Mouse (Mus musculus): ENCODE measurements around the gene Peli2.
"Not testable (repeated sequence)": the region's sequence is repeated elsewhere in the genome, so short reads cannot be mapped to it uniquely, and the experiment has no call there.

Gene Peli2

GRCm38 (mm10) chr14:48120752-48121528 is at the start of gene Peli2:
Gene Peli2, plus strand, starts transcription at chr14:48120823.
- peak; percentile 74 for ATAC-seq (ENCODE audit: low TSS enrichment)

DNA sequence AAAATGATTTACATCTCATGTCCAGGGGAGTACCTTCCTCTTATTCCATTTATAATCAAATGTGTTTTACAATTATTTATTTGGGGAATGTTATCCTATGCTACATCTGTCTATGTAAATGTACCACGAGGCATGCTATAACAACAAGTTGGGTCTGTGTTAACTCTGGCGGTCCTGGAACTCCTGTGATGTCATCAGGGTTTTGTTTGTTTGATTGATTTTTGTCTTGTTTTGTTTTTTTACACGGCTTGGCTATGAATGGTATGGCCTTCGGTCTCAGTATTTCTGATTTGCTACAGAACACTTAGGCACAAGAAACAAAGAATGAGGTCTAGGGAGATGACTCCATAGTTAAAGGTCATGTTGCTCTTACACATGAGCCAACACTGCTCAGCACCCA is 48.5 kb upstream of the Peli2 start:
- ATAC-seq (ENCODE audit: low TSS enrichment), result no peak

DNA sequence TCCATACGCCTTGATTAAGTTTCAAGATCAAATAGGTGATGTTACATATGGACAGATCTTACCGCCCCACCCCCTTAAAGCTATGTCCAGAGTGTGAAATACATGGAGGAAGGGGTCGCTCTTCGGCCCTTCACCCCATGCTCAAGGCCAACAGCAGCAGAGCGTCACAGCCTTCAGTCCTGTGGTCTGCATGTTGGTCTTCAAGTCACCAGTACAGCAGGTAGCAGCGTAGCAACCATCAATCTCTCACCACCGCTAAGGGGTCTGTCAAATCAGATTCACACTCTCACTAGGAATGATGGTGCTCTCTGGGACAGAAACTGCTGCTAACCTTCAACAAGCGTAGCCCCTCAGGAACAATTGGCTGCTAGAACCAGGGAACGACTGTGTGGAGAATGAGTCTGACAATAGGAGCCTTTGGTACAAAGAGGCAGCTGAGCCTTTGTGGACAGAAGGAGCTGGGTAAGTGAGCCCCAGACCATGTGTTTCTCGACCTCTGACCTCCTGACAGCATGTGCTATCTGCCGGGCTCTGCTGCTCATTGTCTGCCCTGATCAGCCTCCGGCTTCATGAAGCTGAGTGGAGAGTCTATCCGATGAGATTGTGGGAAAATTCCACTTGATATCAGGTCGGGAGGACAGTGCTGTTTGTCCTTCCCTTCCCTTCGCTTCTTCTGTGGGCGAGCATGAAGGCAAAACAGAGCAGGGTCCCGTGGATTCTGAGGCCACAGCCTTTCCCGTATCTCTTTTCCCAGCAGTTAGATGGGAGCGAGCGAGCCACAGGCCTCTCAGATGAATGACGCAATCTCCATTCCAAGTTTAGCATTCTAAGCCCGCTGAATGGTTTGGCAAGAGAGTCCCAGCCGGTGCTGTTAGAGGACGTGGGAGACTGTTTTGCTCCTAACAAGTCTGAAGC is 47.1 kb upstream of the Peli2 start:
- peak; percentile 99 for ATAC-seq (ENCODE audit: low TSS enrichment)

DNA sequence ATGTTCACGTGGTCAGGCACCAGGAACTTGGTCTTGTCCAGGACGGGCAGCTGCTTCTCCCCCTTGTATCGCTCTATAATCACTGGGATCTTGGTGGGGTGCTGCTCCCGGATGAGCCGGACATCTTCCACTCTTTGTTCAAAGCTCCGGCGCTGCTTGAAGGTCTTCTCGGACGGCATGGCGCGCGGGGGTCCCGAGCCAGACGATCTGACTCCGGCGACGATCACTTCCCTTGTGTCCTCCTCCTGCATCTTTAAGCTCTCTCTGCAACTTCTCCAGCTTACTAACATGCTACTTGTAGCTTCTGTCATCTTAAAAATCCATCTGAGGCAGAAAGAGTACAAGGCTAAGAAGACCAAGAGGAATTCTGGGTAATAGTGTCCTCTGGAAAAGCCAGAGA is 41.0 kb upstream of the Peli2 start:
- ATAC-seq (ENCODE audit: low TSS enrichment), result not testable (repeated sequence)

DNA sequence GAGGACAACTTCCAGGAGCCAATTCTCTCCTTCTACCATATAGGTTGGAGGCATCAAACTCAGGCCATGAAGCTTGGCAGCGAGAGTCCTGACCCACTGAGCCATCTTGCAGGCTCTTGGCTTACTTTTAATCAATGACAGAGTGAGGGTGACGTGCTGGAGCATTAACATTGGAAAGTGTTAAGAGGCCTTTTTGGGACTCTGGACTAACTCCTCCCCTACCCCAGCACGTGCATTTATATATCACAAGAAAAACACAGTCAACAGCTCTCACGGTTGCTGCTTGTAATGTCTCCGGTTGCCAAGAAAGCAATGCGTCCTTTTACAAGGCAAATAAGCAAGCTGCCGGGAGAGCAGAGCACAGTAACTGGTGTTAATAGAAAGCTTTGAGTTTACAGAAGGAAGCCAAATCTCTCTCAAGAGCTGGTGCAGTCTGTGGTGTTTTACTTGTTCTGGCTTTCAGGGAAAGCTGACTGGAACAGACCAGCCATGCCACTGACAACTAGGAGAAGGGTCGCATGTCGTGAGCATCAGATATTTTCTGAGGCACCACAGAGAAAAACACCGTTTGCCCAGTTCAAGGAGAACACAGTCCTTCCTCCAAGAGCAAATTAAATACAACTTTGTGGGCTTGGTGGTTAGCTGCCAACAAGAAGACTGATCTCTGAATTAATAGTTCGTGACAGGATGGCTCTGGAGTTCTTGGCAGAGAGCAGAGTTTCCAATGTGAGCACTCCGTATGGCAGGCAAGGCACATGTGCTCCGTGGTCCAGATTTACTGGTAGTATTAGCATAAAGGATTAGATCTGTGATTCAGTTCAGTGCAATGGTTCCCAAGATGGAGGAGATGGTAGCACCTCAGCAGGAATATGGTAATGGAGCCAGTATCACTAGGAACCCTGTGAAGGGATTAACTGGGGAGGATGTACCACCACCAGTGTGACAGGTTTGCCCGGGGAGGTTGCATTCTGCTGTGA is 36.5 kb upstream of the Peli2 start:
- ATAC-seq (ENCODE audit: low TSS enrichment), result peak; percentile 34; the same call in 1 of the 2 replicates

DNA sequence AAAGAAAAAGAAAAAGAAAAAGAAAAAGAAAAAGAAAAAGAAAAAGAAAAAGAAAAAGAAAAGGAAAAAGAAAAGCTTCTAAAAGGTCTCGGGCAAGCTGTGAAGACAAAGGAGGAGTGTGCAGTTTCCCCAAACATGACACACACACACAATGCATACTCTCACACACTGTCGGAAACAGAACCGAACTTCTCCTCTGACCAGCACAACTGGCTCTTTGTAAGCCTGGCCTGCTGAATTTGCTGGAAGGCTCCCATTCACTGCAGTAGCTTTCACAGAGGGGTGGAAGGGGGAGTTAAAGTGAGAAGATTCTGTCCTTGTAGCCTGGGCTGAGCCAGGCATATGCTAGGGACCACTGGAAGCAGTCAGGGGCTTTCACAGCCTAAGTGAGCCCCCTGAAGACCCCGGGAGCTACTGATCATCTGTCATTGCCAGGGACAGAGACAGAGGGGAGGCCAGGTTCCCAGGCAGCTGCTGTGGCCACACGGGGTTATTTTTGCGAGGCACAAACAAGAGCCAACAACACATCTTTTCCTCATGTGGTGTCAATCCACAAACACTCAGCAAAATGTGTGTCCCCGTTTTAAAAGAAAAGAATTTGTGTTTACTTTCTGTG is 33.8 kb upstream of the Peli2 start:
- ATAC-seq (ENCODE audit: low TSS enrichment), result peak; percentile 51

DNA sequence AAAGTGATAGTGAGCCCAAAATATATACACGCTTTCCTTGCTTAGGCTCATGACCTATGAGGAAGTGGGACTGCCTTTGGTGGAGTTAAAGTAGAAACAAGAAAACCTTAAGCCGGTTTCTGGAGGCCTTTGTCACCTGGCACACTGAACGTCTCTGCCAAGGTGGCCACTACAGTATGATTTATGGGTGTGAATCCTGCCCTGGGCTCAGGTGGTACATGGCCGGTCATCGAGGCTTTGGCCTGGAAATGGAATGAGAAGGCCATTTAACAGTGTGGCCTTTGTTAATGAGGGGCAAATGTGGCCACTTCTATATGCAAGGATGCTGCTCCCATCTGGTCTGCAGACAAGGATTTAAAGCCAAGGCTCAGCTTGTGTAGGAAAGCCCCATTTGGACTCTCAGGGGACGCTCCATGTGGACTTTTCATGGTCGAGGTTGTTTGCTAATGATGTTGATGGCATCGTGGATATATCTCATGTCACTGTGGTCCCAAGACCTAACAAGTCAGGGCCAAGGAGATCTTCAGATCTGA is 33.3 kb upstream of the Peli2 start:
- ATAC-seq (ENCODE audit: low TSS enrichment), result no peak

DNA sequence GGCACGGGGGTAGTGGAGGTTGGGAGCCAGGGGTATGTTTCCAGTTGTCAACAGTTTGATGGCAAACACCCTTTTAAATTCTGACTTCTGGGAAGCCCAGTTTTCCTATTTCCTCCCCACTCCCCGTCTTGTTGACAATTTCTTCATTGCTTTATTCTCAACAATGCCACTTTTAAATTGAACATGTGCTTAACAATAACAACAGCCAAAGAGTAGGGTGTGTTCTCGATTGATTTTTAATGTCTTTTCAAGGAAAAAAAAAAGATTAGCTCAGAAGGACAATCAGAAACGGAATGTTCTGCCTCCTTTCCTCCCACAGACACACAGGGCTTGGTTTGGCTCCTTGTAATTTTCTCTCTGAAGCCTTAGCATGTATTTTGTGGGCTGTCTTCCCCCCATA is 30.2 kb upstream of the Peli2 start:
- no peak for ATAC-seq (ENCODE audit: low TSS enrichment)

GRCm38 (mm10) chr14:48091160-48091559 is 29.5 kb upstream of the Peli2 start:
- peak; percentile 47; the same call in 1 of the 2 replicates for ATAC-seq (ENCODE audit: low TSS enrichment)

GRCm38 (mm10) chr14:48098253-48098652 is 22.4 kb upstream of the Peli2 start:
- ATAC-seq (ENCODE audit: low TSS enrichment), result no peak

- ATAC-seq (ENCODE audit: low TSS enrichment), result no peak
Measured at GRCm38 (mm10) chr14:48099354-48099753, 21.3 kb upstream of the Peli2 start.

DNA sequence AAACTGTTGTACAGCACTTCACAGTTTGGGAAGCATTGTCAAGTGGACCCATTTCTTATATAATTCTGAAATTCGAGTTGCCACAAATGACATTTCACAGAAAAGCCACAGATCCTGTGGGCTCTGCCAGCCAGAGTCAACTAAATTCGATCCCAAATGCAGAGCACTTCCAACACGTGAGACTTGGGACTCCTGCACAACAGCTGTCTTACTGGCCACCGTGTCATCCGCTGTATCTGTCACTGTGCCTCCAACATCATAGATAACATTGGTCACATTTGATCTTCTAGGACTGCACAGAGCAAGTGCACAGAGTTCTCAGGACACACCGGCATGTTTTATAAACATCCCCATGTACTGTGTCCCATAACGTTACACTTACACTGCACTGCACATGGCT is 14.2 kb upstream of the Peli2 start:
- no peak for ATAC-seq (ENCODE audit: low TSS enrichment)

- ATAC-seq (ENCODE audit: low TSS enrichment), result no peak
Measured at GRCm38 (mm10) chr14:48117986-48118385, 2.6 kb upstream of the Peli2 start.

DNA sequence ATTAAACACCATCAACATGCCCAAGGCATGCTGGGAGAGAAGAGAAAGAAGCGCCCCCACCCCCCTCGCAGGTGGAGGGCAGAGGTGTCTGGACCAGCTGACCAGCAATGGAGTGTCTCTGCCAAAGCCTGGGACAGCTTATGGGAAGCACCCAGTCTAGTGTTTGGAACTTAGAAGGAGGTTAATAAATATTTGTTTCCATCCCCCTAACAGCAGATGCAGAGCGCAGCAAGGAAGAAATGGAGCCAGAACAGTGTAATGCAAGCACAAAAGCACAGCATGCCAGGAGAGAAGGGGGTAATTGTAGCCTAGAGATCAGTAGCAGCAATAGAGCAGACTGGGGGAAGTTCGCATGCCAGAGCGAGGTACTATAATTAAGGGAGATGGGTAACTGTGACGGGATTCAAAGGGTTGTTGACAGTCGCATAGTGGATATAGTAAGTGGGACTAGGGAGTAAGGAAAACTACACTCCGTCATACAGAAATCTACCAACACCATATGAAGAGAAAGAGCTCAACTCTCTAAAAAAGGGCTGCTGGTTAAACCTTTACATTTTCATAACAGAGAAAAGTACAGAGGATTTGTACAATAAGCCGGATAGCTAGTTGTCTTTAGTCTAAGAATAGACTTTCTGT is 1.5 kb upstream of the Peli2 start:
- no peak for ATAC-seq (ENCODE audit: low TSS enrichment)

- ATAC-seq (ENCODE audit: low TSS enrichment), result no peak
Measured at GRCm38 (mm10) chr14:48119648-48120270, 864 bp upstream of the Peli2 start.

DNA sequence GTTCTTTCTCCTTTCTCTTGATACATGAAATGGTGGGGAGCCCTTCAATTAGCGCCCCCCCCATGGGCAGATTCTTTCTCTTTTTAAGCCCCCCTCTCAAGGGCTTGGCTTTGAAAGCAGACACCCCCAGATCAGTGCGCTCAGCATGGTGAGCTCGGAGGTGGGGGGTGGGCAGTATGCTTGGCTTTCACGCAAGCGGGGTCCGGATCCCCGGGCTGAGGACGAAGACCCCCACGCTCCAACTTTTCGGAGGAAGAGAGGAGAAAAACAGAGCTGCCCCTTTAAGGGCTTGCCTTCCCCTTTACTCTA is 226 bp upstream of the Peli2 start:
- ATAC-seq (ENCODE audit: low TSS enrichment), result no peak

DNA sequence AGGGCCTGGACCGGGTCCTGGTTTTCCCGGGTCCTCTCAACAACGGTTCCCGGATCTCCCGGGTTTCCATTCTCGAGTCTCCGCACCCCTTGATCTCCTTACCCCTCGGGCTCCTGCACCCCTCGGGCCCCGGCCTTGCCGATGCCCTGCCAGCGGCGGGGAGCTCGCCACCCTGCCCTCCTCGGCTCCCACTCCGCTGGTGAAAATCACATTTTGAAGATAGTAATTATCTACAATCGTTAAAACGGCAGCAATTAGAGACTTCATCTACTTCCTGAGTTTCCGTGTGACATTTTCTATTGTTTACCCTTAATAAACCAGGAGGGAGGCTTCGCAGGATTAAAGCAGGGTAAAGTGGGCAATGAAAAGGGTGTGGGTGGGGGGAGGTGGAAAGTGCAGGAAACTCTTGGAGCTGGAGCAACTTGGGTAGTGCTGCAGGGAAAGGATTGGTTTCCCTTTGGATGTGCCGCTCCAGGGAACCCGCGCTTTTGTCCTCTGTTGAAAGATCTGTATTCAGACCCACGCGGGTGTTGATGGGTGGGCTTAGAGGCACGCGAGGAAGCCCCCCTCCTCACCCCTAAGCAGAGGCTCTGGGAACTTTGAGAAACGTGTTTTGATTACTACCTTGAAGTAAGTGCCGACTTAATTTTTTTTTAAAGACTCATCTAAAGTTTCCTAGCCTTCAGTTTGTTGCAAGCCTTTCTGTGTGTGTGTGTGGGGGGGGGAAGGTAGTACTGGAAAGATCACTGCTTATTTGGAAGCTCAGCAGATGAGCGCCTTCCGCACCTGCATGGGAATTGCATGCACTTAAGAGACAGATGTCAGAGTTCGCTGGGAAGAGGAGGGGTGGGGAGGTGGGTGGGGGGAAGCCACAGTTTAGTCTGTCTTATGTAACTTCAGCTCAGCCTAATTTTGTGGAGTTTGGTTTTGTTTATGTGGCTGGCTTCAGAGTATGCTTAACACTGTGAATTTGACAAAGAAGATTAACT is 1.2 kb downstream of the Peli2 start:
- peak; percentile 29; the same call in 1 of the 2 replicates for ATAC-seq (ENCODE audit: low TSS enrichment)

GRCm38 (mm10) chr14:48124011-48124410 is 3.4 kb downstream of the Peli2 start:
- ATAC-seq (ENCODE audit: low TSS enrichment), result no peak

- no peak for ATAC-seq (ENCODE audit: low TSS enrichment)
Measured at GRCm38 (mm10) chr14:48124816-48125215, 4.2 kb downstream of the Peli2 start.
